Mouse (Mus musculus) neural tube, embryonic 11.5 days (tissue): ENCODE data around the gene Slc6a11. TPM values are rescaled to one million over a fixed set of nuclear protein-coding genes. Genes with fewer than 3 reads are reported as not detected.

Experiments used
- ATAC-seq: fragments of 200-750 bp; cut with Nextera tagmentation; 2 replicates; pipeline ENCODE4 v1.8.0; 2017; ENCODE audit warnings: moderate number of reproducible peaks, mild to moderate bottlenecking, moderate TSS enrichment, moderate library complexity; ENCODE audit not compliant: insufficient read depth, low FRiP score, low TSS enrichment
- DNase-seq: peaks from one replicate; pipeline ENCODE4 v3.0.0-alpha.2; 2015; ENCODE audit warnings: low spot score
- H3K27ac ChIP-seq: fragments of 300-500 bp; sonication (generic); 2 replicates; pipeline ENCODE4 v1.5.1; 2014; ENCODE audit warnings: low read depth, mild to moderate bottlenecking, low read length
- H3K27me3 ChIP-seq: fragments of 300-500 bp; sonication (generic); 2 replicates; pipeline ENCODE4 v1.6.1; 2014; ENCODE audit warnings: mild to moderate bottlenecking, low read length, mixed read lengths; ENCODE audit not compliant: control insufficient read depth, insufficient read depth
- H3K36me3 ChIP-seq: fragments of 300-500 bp; sonication (generic); 2 replicates; pipeline ENCODE4 v1.6.1; 2014; ENCODE audit warnings: mild to moderate bottlenecking, low read length, moderate library complexity, mixed read lengths; ENCODE audit not compliant: control insufficient read depth, insufficient read depth
- H3K4me1 ChIP-seq: fragments of 300-500 bp; sonication (generic); 2 replicates; pipeline ENCODE4 v1.6.1; 2014; ENCODE audit warnings: low read length, mixed read lengths; ENCODE audit not compliant: control insufficient read depth, insufficient read depth
- H3K4me2 ChIP-seq: fragments of 300-500 bp; sonication (generic); 2 replicates; pipeline ENCODE4 v1.6.1; 2014; ENCODE audit warnings: low read depth, mild to moderate bottlenecking, moderate library complexity
- H3K4me3 ChIP-seq: fragments of 300-500 bp; sonication (generic); 2 replicates; pipeline ENCODE4 v1.5.1; 2014; ENCODE audit warnings: low read depth, low read length
- H3K9ac ChIP-seq: fragments of 300-500 bp; sonication (generic); 2 replicates; pipeline ENCODE4 v1.6.1; 2014; ENCODE audit warnings: mild to moderate bottlenecking, low read length
- H3K9me3 ChIP-seq: fragments of 300-500 bp; sonication (generic); 2 replicates; pipeline ENCODE4 v1.6.1; 2016; ENCODE audit warnings: low read length; ENCODE audit not compliant: control insufficient read depth
- WGBS: fragments of 180-500 bp; shearing (Covaris S2); extraction: QIAGEN DNeasy Blood & Tissue Kit; methylation state at CpG from one replicate; pipeline ENCODE4 v1.1.7; 2014; 5-methylcytosine and 5-hydroxymethylcytosine counted together
- polyA plus RNA-seq: library from polyadenylated mRNA; unstranded; fragments of >200 nt; fragmentation: Nextera tagmentation; extraction: Ambion mirVana; gene quantifications from 2 replicates; pipeline ENCODE4 v1.2.1, GENCODE M21; 2014

The Slc6a11 gene
- polyA plus RNA-seq = 0.53 and 1.1 TPM in 2 replicates

GRCm38 (mm10) chr6:114131122-114131872 lies at the start of gene Slc6a11:
TSS of gene Slc6a11 (plus strand) at chr6:114131241.
- WGBS = 4% methylated on average over 65 of the region's 76 CpGs
- DNase-seq = peak; percentile 62
- Histone ChIP-seq H3K4me2 (peak within 1 kb of the TSS; percentile 92), H3K27me3 (peaks cover 31% of the 10 kb centered on the region), H3K27ac (no peak within 1 kb of the TSS), H3K9ac (peak within 1 kb of the TSS; percentile 62), H3K4me3 (peak within 1 kb of the TSS; percentile 46), H3K4me1 (no peaks in the 10 kb centered on the region), H3K9me3 (no peaks in the 10 kb centered on the region), H3K36me3 (no peaks in the 10 kb centered on the region)
- no peak for ATAC-seq

DNA sequence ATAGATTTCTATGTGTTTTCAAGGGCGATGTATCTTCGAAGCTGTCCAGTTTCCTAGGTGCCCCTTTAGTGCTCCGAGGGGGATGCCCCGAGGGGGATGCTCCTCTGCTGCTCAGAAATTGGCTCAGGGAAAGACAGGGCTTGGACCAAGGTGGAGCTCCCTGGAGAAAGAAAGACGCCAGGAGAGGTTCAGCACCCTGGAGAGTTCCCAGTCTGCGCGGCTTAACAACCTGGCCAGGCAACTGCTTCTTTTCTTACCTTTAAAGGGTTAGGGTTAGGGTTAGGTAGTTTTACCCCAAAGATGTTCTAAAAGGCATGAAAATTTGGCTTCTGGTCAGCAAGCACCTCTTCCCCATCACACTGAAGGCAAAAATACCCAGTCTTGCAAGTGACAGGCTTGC lies 43.9 kb upstream of the Slc6a11 start:
- Histone ChIP-seq H3K9ac (no peak overlapping the region), H3K36me3 (no peaks in the 10 kb centered on the region), H3K27me3 (no peaks in the 10 kb centered on the region), H3K27ac (no peak overlapping the region), H3K9me3 (no peaks in the 10 kb centered on the region), H3K4me2 (no peak overlapping the region), H3K4me1 (no peaks in the 10 kb centered on the region), H3K4me3 (no peak overlapping the region)
- ATAC-seq (no peak), DNase-seq (peak; percentile 53)
- WGBS = 21% methylated on average over 7 of the region's 7 CpGs

DNA sequence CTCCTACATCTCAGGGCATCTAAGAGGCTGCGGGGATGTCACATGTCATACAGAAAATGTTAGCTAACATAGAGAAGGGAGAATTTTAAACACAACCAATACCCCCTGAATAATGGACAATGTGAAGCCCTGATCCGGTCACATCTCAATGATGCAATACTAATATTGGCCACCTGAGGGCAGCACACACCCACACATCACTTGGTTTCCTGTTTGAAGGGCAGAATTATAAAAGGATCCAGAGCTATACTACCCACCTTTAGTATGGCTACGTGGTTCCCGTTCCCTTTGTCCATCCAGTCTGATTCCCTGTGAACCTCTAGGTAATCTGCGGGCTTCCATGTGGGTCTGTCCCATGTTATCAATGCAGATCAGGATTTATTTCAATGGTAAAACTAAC lies 41.4 kb upstream of the Slc6a11 start:
- no peak overlapping the region for H3K9ac ChIP-seq
- WGBS = 17% methylated on average over 5 of the region's 5 CpGs
- no peak overlapping the region for H3K27ac ChIP-seq
- H3K4me2 ChIP-seq = no peak overlapping the region
- H3K36me3 ChIP-seq = no peaks in the 10 kb centered on the region
- H3K4me1 ChIP-seq = peaks cover 5% of the 10 kb centered on the region; the same call in 1 of the 2 replicates
- DNase-seq (peak; percentile 69), ATAC-seq (peak; percentile 18; the same call in 1 of the 2 replicates)
- no peak overlapping the region for H3K4me3 ChIP-seq
- no peaks in the 10 kb centered on the region for H3K9me3 ChIP-seq
- H3K27me3 ChIP-seq = no peaks in the 10 kb centered on the region

DNA sequence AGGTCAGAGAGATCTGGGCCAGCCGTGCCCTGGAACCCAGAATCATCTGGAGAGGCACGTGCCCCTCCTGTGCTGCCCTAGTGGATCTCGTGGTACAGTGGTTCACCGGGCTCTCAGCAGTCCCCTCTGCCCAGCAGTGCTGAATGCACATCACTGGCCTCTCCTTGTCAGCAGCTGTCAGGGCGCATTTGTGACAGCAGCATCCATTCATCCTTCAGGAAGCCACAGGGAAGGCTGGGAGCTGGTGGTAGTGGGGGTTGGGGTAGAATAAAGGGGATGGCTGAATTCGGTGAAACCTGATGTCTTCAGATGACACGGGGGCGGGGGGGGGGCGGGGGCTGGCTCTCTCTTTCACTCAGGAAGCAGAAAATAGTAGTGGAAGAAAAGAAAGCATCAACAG lies 38.8 kb upstream of the Slc6a11 start:
- Histone ChIP-seq H3K9me3 (no peaks in the 10 kb centered on the region), H3K4me1 (peaks cover 6% of the 10 kb centered on the region; the same call in 1 of the 2 replicates), H3K27me3 (no peaks in the 10 kb centered on the region), H3K36me3 (no peaks in the 10 kb centered on the region), H3K27ac (no peak overlapping the region), H3K4me2 (no peak overlapping the region), H3K9ac (no peak overlapping the region), H3K4me3 (no peak overlapping the region)
- DNase-seq (no peak), ATAC-seq (no peak)
- WGBS = 46% methylated on average over 9 of the region's 9 CpGs

DNA sequence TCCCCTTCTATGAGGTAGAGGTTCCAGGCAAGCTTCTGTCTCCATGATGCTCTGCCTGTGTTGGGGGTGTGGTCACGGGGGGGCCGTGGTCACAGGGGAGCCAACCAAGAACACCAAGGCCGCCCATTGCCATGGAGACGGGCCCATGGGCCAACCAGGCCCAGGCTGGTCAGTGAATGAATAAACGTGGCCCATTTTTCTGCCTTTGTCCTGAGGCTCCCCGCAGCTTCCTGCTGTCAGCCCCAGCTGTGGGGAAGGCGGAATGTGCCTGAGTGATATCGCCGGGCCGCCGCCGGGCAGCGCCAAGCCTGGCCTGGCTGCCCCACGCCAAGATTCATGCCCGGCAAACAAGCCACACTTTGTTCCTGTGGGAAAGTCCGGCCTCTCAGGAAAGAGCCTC lies 36.8 kb upstream of the Slc6a11 start:
- no peaks in the 10 kb centered on the region for H3K27me3 ChIP-seq
- WGBS = 52% methylated on average over 16 of the region's 16 CpGs
- no peak overlapping the region for H3K27ac ChIP-seq
- H3K9ac ChIP-seq = no peak overlapping the region
- DNase-seq (peak; percentile 72), ATAC-seq (peak; percentile 84)
- no peaks in the 10 kb centered on the region for H3K36me3 ChIP-seq
- no peak overlapping the region for H3K4me3 ChIP-seq
- no peak overlapping the region for H3K4me2 ChIP-seq
- peaks cover 6% of the 10 kb centered on the region; the same call in 1 of the 2 replicates for H3K4me1 ChIP-seq
- no peaks in the 10 kb centered on the region for H3K9me3 ChIP-seq

DNA sequence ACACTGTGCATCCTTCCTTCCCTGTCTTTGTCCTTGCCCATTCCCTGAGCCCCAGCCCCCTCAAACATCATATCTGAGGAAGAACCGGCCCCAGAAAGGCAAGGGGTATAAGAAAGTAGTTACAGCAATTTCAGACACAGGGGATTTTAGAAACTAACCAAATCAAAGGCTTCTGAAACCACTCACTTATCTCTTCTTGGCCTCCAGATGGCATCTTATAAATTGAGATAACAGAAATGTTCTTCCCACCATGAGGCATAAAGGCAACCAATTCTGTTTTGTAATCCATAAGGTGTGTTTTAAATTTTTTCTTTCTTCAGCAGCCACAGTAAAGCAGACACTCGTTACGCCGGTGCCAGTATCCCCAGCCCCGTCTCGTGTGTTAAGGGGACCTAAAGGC lies 34.5 kb upstream of the Slc6a11 start:
- H3K4me2 ChIP-seq = no peak overlapping the region
- H3K27ac ChIP-seq = no peak overlapping the region
- no peak overlapping the region for H3K9ac ChIP-seq
- peaks cover 6% of the 10 kb centered on the region; the same call in 1 of the 2 replicates for H3K4me1 ChIP-seq
- no peak for ATAC-seq
- no peak for DNase-seq
- no peaks in the 10 kb centered on the region for H3K27me3 ChIP-seq
- 83% methylated on average over 6 of the region's 6 CpGs for whole genome bisulfite sequencing
- H3K4me3 ChIP-seq = no peak overlapping the region
- no peaks in the 10 kb centered on the region for H3K36me3 ChIP-seq
- no peaks in the 10 kb centered on the region for H3K9me3 ChIP-seq

- 70% methylated on average over 8 of the region's 8 CpGs for WGBS
- no peaks in the 10 kb centered on the region for H3K27me3 ChIP-seq
- H3K9ac ChIP-seq = no peak overlapping the region
- no peak overlapping the region for H3K4me3 ChIP-seq
- DNase-seq = no peak
- H3K9me3 ChIP-seq = no peaks in the 10 kb centered on the region
- no peak for ATAC-seq
- H3K27ac ChIP-seq = no peak overlapping the region
- H3K4me1 ChIP-seq = no peaks in the 10 kb centered on the region
- H3K36me3 ChIP-seq = no peaks in the 10 kb centered on the region
- no peak overlapping the region for H3K4me2 ChIP-seq
Observed at GRCm38 (mm10) chr6:114101923-114102322, 29.1 kb upstream of the Slc6a11 start.

- DNase-seq (no peak), ATAC-seq (no peak)
- Histone ChIP-seq H3K4me3 (no peak overlapping the region), H3K9ac (no peak overlapping the region), H3K9me3 (no peaks in the 10 kb centered on the region), H3K27me3 (no peaks in the 10 kb centered on the region), H3K36me3 (no peaks in the 10 kb centered on the region), H3K4me1 (no peaks in the 10 kb centered on the region), H3K27ac (no peak overlapping the region), H3K4me2 (no peak overlapping the region)
- 68% methylated on average over 5 of the region's 5 CpGs for WGBS
Observed at GRCm38 (mm10) chr6:114119507-114119906, 11.5 kb upstream of the Slc6a11 start.

DNA sequence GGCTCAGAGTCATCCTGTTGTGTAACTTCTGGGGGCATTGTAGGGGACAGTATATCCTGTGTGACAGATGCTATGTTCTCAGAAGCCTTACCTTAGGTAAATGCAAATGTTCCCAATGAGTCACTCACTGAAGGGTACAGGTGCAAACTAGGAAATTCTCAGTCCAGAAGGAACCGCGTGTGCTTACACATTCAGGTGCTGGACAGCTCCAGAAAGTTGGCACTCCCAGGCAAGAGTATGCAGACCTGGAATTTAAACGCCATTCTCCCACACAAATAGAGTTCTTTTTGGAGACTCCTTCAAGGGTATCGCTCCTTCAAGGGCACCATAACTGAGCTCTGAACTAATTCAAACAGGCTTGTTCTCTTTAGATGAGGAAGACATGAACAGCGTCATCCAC lies 5.5 kb upstream of the Slc6a11 start:
- H3K27me3 ChIP-seq = peaks cover 10% of the 10 kb centered on the region
- 68% methylated on average over 5 of the region's 5 CpGs for WGBS
- H3K36me3 ChIP-seq = no peaks in the 10 kb centered on the region
- H3K27ac ChIP-seq = no peak overlapping the region
- no peak overlapping the region for H3K4me3 ChIP-seq
- H3K4me2 ChIP-seq = no peak overlapping the region
- H3K9ac ChIP-seq = no peak overlapping the region
- ATAC-seq (no peak), DNase-seq (no peak)
- H3K9me3 ChIP-seq = no peaks in the 10 kb centered on the region
- H3K4me1 ChIP-seq = no peaks in the 10 kb centered on the region
